Mouse (Mus musculus) limb, embryonic 13.5 days (tissue): Measurements from ENCODE around the gene Mrln. TPM values are rescaled to one million over a fixed set of nuclear protein-coding genes. Genes with fewer than 3 reads are reported as not detected.
"Not testable (repeated sequence)": the region's sequence is repeated elsewhere in the genome, so short reads cannot be mapped to it uniquely, and the experiment has no call there.

Experiments used
- ATAC-seq: fragments of 200-750 bp; cut with Nextera tagmentation; 2 replicates; pipeline ENCODE4 v1.8.0; 2017; ENCODE audit warnings: low read depth, moderate number of reproducible peaks, moderate TSS enrichment; ENCODE audit not compliant: low FRiP score
- H3K27ac ChIP-seq: fragments of 300-500 bp; sonication (generic); 2 replicates; pipeline ENCODE4 v1.5.1; 2015; ENCODE audit warnings: inconsistent platforms, mild to moderate bottlenecking, moderate library complexity
- H3K27me3 ChIP-seq: fragments of 300-500 bp; sonication (generic); 2 replicates; pipeline ENCODE4 v1.6.1; 2015; ENCODE audit warnings: mild to moderate bottlenecking, inconsistent platforms
- H3K36me3 ChIP-seq: fragments of 300-500 bp; sonication (generic); 2 replicates; pipeline ENCODE4 v1.6.1; 2015; ENCODE audit warnings: inconsistent platforms, mild to moderate bottlenecking, moderate library complexity
- H3K4me1 ChIP-seq: fragments of 300-500 bp; sonication (generic); 2 replicates; pipeline ENCODE4 v1.6.1; 2015; ENCODE audit warnings: inconsistent platforms
- H3K4me2 ChIP-seq: fragments of 300-500 bp; sonication (generic); replicated peaks from 2 replicates; pipeline ENCODE4 v1.6.1; 2015; ENCODE audit warnings: inconsistent platforms, mild to moderate bottlenecking, moderate library complexity
- H3K4me3 ChIP-seq: fragments of 300-500 bp; sonication (generic); 2 replicates; pipeline ENCODE4 v1.5.1; 2015; ENCODE audit warnings: moderate library complexity, mild to moderate bottlenecking, inconsistent platforms
- H3K9ac ChIP-seq: fragments of 300-500 bp; sonication (generic); 2 replicates; pipeline ENCODE4 v1.6.1; 2015; ENCODE audit warnings: mild to moderate bottlenecking, inconsistent platforms
- H3K9me3 ChIP-seq: fragments of 300-500 bp; sonication (generic); 2 replicates; pipeline ENCODE4 v1.6.1; 2016; ENCODE audit warnings: inconsistent platforms
- WGBS: fragments of 180-500 bp; shearing (Covaris S2); methylation state at CpG from one replicate; pipeline ENCODE4 v1.1.7; 2015; 5-methylcytosine and 5-hydroxymethylcytosine counted together
- polyA plus RNA-seq: library from polyadenylated mRNA; unstranded; fragments of >200 nt; fragmentation: Nextera tagmentation; extraction: Ambion mirVana; gene quantifications from 2 replicates; pipeline ENCODE4 v1.2.1, GENCODE M21; 2015

Mrln gene
- polyA plus RNA-seq, 1 experiment from 2014 or later: 19.7 TPM

GRCm38 (mm10) chr10:70197601-70198000 lies 6.9 kb upstream of the Mrln start:
- Histone ChIP-seq H3K27ac (no peak overlapping the region), H3K4me1 (peaks cover 16% of the 10 kb centered on the region; the same call in 1 of the 2 replicates), H3K9me3 (0 out of 2 replicates have a peak, but pooled peaks cover 5% of the 10 kb centered on the region), H3K4me2 (no peak overlapping the region), H3K4me3 (no peak overlapping the region), H3K27me3 (no peaks in the 10 kb centered on the region), H3K9ac (no peak overlapping the region), H3K36me3 (peaks cover 15% of the 10 kb centered on the region)
- no peak for ATAC-seq
- 75% methylated on average over 2 of the region's 2 CpGs for WGBS

GRCm38 (mm10) chr10:70198012-70198411 lies 6.5 kb upstream of the Mrln start:
- ATAC-seq: no peak
- Histone ChIP-seq H3K9me3 (0 out of 2 replicates have a peak, but pooled peaks cover 5% of the 10 kb centered on the region), H3K4me1 (peaks cover 16% of the 10 kb centered on the region; the same call in 1 of the 2 replicates), H3K27ac (no peak overlapping the region), H3K9ac (no peak overlapping the region), H3K4me2 (no peak overlapping the region), H3K27me3 (no peaks in the 10 kb centered on the region), H3K36me3 (peaks cover 11% of the 10 kb centered on the region), H3K4me3 (no peak overlapping the region)
- 74% methylated on average over 6 of the region's 6 CpGs for WGBS

GRCm38 (mm10) chr10:70198951-70199463 lies 5.5 kb upstream of the Mrln start:
- Histone ChIP-seq H3K9me3 (0 out of 2 replicates have a peak, but pooled peaks cover 5% of the 10 kb centered on the region), H3K9ac (no peak overlapping the region), H3K4me3 (no peak overlapping the region), H3K36me3 (peaks cover under 1% of the 10 kb centered on the region), H3K27ac (no peak overlapping the region), H3K4me2 (no peak overlapping the region), H3K27me3 (no peaks in the 10 kb centered on the region), H3K4me1 (peaks cover 16% of the 10 kb centered on the region)
- ATAC-seq: no peak
- 92% methylated on average over 7 of the region's 7 CpGs for WGBS

- no peaks in the 10 kb centered on the region for H3K27me3 ChIP-seq
- H3K4me2 ChIP-seq: no peak overlapping the region
- H3K9me3 ChIP-seq: 0 out of 2 replicates have a peak, but pooled peaks cover 5% of the 10 kb centered on the region
- H3K36me3 ChIP-seq: no peaks in the 10 kb centered on the region
- no peak overlapping the region for H3K4me3 ChIP-seq
- H3K4me1 ChIP-seq: peaks cover 23% of the 10 kb centered on the region
- WGBS: 93% methylated on average over 6 of the region's 6 CpGs
- H3K27ac ChIP-seq: no peak overlapping the region
- no peak overlapping the region for H3K9ac ChIP-seq
- ATAC-seq: no peak
Observed at GRCm38 (mm10) chr10:70199466-70200210, 4.8 kb upstream of the Mrln start.

DNA sequence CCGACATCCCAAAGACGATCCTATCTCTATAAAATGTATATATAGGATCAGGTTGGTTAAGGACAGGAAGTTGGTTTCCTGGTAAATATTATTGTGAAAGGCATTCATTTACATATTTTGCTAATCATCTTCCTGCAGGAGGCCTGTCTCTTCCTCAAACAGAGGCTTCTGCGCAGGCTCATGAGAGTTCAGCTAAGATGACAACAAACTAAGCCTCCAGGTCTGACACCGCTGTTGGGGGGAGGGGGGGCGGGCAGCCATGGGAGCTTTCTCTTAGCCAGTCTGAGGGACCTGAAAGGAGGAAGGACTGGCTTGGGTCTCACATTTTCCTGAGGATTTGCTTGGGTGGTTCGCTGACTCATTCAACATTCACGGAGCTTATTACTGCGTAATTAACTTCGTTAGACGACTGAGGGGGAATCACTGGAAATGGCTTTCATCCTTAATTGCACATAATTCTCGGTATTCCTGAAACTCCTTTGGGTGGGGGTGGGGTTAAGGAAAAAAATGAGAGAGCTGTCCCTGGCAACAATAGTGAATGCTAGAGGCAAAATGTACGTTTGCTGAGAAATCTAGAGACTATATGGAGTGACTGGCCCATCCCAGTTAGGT lies 3.5 kb upstream of the Mrln start:
- H3K9me3 ChIP-seq: 0 out of 2 replicates have a peak, but pooled peaks cover 5% of the 10 kb centered on the region
- no peaks in the 10 kb centered on the region for H3K27me3 ChIP-seq
- WGBS: 68% methylated on average over 12 of the region's 12 CpGs
- H3K4me1 ChIP-seq: peaks cover 21% of the 10 kb centered on the region
- no peaks in the 10 kb centered on the region for H3K36me3 ChIP-seq
- no peak overlapping the region for H3K9ac ChIP-seq
- no peak overlapping the region for H3K4me2 ChIP-seq
- no peak for ATAC-seq
- H3K27ac ChIP-seq: no peak overlapping the region
- H3K4me3 ChIP-seq: no peak overlapping the region

DNA sequence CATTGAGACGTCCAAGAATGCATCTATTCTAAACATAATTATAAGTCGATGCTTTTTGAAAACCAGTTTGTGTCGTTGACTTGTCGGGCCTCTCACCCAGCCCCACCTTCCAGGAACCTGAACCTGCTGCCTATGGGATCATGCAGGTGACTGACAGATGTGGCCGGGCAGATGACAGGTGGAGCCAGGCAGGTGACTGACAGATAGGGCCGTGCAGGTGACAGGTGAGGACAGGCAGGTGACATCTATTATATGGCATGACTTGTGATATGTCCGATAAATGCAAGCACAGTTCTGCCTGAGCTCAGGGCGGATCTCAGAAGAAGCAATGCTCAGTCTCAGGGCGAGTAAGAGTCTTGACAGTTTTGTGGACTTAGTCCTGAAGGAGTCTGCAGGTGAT lies 6.8 kb downstream of the Mrln start:
- Histone ChIP-seq H3K4me2 (no peak overlapping the region), H3K27ac (no peak overlapping the region), H3K9me3 (no peaks in the 10 kb centered on the region), H3K36me3 (no peaks in the 10 kb centered on the region), H3K9ac (no peak overlapping the region), H3K4me3 (no peak overlapping the region), H3K4me1 (no peaks in the 10 kb centered on the region), H3K27me3 (no peaks in the 10 kb centered on the region)
- WGBS: 83% methylated on average over 9 of the region's 9 CpGs
- ATAC-seq: no peak

GRCm38 (mm10) chr10:70220971-70221370 lies 16.5 kb downstream of the Mrln start:
- no peaks in the 10 kb centered on the region for H3K9me3 ChIP-seq
- H3K4me1 ChIP-seq: no peaks in the 10 kb centered on the region
- ATAC-seq: no peak
- no peak overlapping the region for H3K4me3 ChIP-seq
- H3K36me3 ChIP-seq: no peaks in the 10 kb centered on the region
- no peaks in the 10 kb centered on the region for H3K27me3 ChIP-seq
- WGBS: 72% methylated on average over 5 of the region's 5 CpGs
- no peak overlapping the region for H3K9ac ChIP-seq
- H3K27ac ChIP-seq: no peak overlapping the region
- no peak overlapping the region for H3K4me2 ChIP-seq

DNA sequence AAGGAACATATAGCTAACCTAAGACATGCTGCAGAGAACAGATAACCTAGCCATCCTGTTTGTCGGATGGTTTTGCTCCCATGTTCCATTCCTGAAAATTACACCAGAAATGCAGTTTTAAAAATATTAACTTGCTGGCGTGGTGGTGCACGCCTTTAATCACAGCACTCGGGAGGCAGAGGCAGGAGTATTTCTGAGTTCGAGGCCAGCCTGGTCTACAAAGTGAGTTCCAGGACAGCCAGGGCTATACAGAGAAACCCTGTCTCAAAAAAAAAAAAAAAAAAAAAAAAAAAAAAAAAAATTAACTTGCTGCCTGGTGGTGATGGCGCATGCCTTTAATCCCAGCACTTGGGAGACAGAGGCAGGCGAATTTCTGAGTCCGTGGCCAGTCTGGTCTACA lies 17.8 kb downstream of the Mrln start:
- not testable (repeated sequence) for H3K4me1 ChIP-seq, H3K9me3 ChIP-seq, H3K27ac ChIP-seq, H3K36me3 ChIP-seq, H3K27me3 ChIP-seq, H3K4me3 ChIP-seq, H3K4me2 ChIP-seq, H3K9ac ChIP-seq, ATAC-seq
- 92% methylated on average over 8 of the region's 8 CpGs for WGBS

DNA sequence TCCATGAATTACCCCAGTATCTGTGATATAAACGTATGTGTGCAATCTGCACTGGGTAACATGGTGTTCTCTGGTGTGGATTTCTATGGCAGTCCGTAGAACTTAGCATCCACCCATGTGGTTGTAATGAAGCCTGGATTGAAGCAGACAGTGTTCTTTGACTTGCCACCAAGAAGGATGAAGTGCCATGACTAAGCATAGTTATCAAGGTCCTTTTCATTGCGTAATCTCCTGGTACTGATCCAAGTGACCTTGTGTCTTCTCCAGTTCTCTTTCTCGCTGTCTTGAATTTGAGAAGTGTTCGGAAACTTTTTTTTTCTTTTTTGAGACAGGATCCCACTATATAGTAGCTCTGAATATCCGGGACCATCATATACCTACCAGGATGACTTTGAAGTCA lies 20.1 kb downstream of the Mrln start:
- H3K9ac ChIP-seq: no peak overlapping the region
- H3K36me3 ChIP-seq: no peaks in the 10 kb centered on the region
- H3K4me2 ChIP-seq: no peak overlapping the region
- no peak overlapping the region for H3K27ac ChIP-seq
- no peaks in the 10 kb centered on the region for H3K9me3 ChIP-seq
- no peak for ATAC-seq
- H3K27me3 ChIP-seq: no peaks in the 10 kb centered on the region
- H3K4me3 ChIP-seq: no peak overlapping the region
- WGBS: 85% methylated on average over 6 of the region's 6 CpGs
- H3K4me1 ChIP-seq: no peaks in the 10 kb centered on the region

- Histone ChIP-seq H3K27ac (no peak overlapping the region), H3K27me3 (no peaks in the 10 kb centered on the region), H3K9me3 (no peaks in the 10 kb centered on the region), H3K4me3 (no peak overlapping the region), H3K9ac (no peak overlapping the region), H3K36me3 (no peaks in the 10 kb centered on the region), H3K4me2 (no peak overlapping the region), H3K4me1 (no peaks in the 10 kb centered on the region)
- ATAC-seq: no peak
- 70% methylated on average over 6 of the region's 6 CpGs for WGBS
Observed at GRCm38 (mm10) chr10:70225760-70226159, 21.3 kb downstream of the Mrln start.

DNA sequence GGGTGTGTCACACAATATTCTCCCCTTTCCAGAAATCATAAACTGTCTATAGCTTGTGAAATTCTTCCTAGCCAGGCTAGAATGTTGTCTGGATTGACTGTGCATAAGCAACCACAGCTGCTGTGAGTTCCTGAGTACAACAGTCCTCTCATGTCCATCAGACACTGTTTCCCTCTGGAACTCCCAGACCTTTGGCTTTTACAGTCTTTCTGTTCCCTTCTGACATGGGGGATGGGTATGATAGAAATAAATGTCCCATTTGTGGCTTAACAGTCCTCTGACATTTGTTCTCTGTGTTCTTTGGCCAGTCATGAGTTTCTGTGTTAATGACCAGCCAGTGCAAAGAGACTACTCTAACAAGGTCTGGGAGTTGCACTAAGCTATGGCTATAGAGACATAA lies 22.1 kb downstream of the Mrln start:
- Histone ChIP-seq H3K4me2 (no peak overlapping the region), H3K36me3 (no peaks in the 10 kb centered on the region), H3K4me3 (no peak overlapping the region), H3K27me3 (no peaks in the 10 kb centered on the region), H3K9me3 (no peaks in the 10 kb centered on the region), H3K4me1 (no peaks in the 10 kb centered on the region), H3K9ac (no peak overlapping the region), H3K27ac (no peak overlapping the region)
- no peak for ATAC-seq

GRCm38 (mm10) chr10:70230352-70230751 lies 25.9 kb downstream of the Mrln start:
- no peaks in the 10 kb centered on the region for H3K27me3 ChIP-seq
- H3K27ac ChIP-seq: no peak overlapping the region
- no peak overlapping the region for H3K4me3 ChIP-seq
- 77% methylated on average over 6 of the region's 6 CpGs for WGBS
- no peak overlapping the region for H3K9ac ChIP-seq
- ATAC-seq: no peak
- H3K9me3 ChIP-seq: no peaks in the 10 kb centered on the region
- H3K4me2 ChIP-seq: no peak overlapping the region
- no peaks in the 10 kb centered on the region for H3K4me1 ChIP-seq
- no peaks in the 10 kb centered on the region for H3K36me3 ChIP-seq
